Mouse (Mus musculus): Measurements from ENCODE around the gene Fkbp4.

DNA sequence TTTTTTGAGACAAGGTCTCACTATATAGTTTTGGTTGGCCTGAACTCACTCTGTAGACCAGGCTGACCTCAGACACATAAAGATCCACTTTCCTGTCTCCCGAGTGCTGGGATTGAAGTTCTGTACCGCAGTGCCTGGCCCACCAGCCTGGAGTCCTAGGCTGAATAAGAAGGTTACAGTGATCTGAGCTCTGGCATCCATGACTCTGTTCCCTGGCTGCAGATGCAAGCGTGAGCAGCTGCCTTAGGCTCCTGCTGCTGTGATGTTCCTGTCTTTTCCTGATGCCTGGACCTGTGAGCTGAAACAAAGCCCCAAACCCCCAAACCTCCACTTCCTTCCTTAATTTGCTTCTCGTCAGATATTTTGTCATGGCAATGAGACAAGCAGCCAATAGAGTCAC is 26.5 kb upstream of the Fkbp4 start:
- no peak for TF ChIP-seq POLR2A (IDR thresholded peaks at IDR 0.05; ENCODE audit: low read depth, low read length)
- no peak for TF ChIP-seq CTCF (IDR thresholded peaks at IDR 0.05; ENCODE audit: borderline replicate concordance, insufficient read depth, low read length)
